Mouse (Mus musculus): ENCODE data around the gene Dhrs3.

Dhrs3 gene

GRCm38 (mm10) chr4:144965255-144965654 lies 72.6 kb downstream of the Dhrs3 start:
- intact Hi-C loops (cut with DNase I): no loop called here

GRCm38 (mm10) chr4:144968371-144968770 lies 75.7 kb downstream of the Dhrs3 start:
- intact Hi-C loops (cut with DNase I): no loop called here

GRCm38 (mm10) chr4:144969030-144969429 lies 76.4 kb downstream of the Dhrs3 start:
- intact Hi-C loops (cut with DNase I): no loop called here

- intact Hi-C loops (cut with DNase I): no loop called here
These were observed 78.4 kb downstream of the Dhrs3 start for GRCm38 (mm10) chr4:144971048-144971447.

GRCm38 (mm10) chr4:144972948-144973720 lies 80.5 kb downstream of the Dhrs3 start:
- intact Hi-C loops (cut with DNase I): no loop called here

- intact Hi-C loops (cut with DNase I): no loop called here
These were observed 81.8 kb downstream of the Dhrs3 start for GRCm38 (mm10) chr4:144974458-144974857.

- intact Hi-C loops (cut with DNase I): no loop called here
These were observed 82.9 kb downstream of the Dhrs3 start for GRCm38 (mm10) chr4:144975505-144975904.

- intact Hi-C loops (cut with DNase I): no loop called here
These were observed 84.4 kb downstream of the Dhrs3 start for GRCm38 (mm10) chr4:144977057-144977456.

Data from adrenal gland (tissue).